Mouse (Mus musculus) liver, adult (tissue): Measurements from ENCODE around the gene Ip6k2.
A peak's percentile ranks its signal among the peaks of the same experiment; 100 is the strongest.

ENCODE experiments used
- GATA4 ChIP-seq: IDR thresholded peaks from 2 replicates; pipeline ENCODE4 v1.6.1; 2014; ENCODE audit warnings: mild to moderate bottlenecking, low read length; ENCODE audit not compliant: insufficient replicate concordance

Gene Ip6k2

GRCm38 (mm10) chr9:108827906-108828305, 44.3 kb downstream of the Ip6k2 start:
- no peak for TF ChIP-seq GATA4

GRCm38 (mm10) chr9:108831637-108832036, 48.0 kb downstream of the Ip6k2 start:
- no peak for TF ChIP-seq GATA4

- TF ChIP-seq GATA4 = peak; percentile 31; the same call in 1 of the 2 replicates
These were observed 49.0 kb downstream of the Ip6k2 start for GRCm38 (mm10) chr9:108832390-108833108.

GRCm38 (mm10) chr9:108842989-108843388, 59.4 kb downstream of the Ip6k2 start:
- TF ChIP-seq GATA4 = no peak

- TF ChIP-seq GATA4 = no peak
These were observed 61.8 kb downstream of the Ip6k2 start for GRCm38 (mm10) chr9:108845390-108845789.

GRCm38 (mm10) chr9:108847374-108847773, 63.8 kb downstream of the Ip6k2 start:
- TF ChIP-seq GATA4 = no peak

- TF ChIP-seq GATA4 = no peak
These were observed 64.8 kb downstream of the Ip6k2 start for GRCm38 (mm10) chr9:108848419-108848818.

GRCm38 (mm10) chr9:108852976-108853375, 69.4 kb downstream of the Ip6k2 start, which contains the start of gene Slc26a6:
Gene Slc26a6 (plus strand): TSS chr9:108853283.
- TF ChIP-seq GATA4 = no peak

- TF ChIP-seq GATA4 = no peak; the same call in 1 of the 2 replicates
These were observed 70.1 kb downstream of the Ip6k2 start for GRCm38 (mm10) chr9:108853635-108854240.

- TF ChIP-seq GATA4 = no peak
These were observed 70.7 kb downstream of the Ip6k2 start for GRCm38 (mm10) chr9:108854241-108854696.

GRCm38 (mm10) chr9:108855335-108855734, 71.7 kb downstream of the Ip6k2 start:
- TF ChIP-seq GATA4 = no peak
